Mouse (Mus musculus) CH12.LX (cell line): ENCODE data around the gene Mrps16.
A peak's percentile ranks its signal among the peaks of the same experiment; 100 is the strongest.

Source experiments
- CTCF ChIP-seq, 2 experiments: IDR thresholded peaks in 1 of 2; conservative IDR thresholded peaks in 1 of 2; 2 replicates each; pipeline ENCODE4 v1.5.1; 2011 to 2012; ENCODE audit warnings: low read depth in 2 of 2, low read length in 2 of 2, improper control_type of control experiment in 1 of 2, inconsistent platforms in 1 of 2, mild to moderate bottlenecking in 1 of 2, moderate library complexity in 1 of 2
- ELF1 ChIP-seq: IDR thresholded peaks from 2 replicates; pipeline ENCODE4 v1.6.1; 2014; ENCODE audit warnings: low read depth, mild to moderate bottlenecking, inconsistent platforms, low read length, improper control_type of control experiment
- ETS1 ChIP-seq: conservative IDR thresholded peaks from 2 replicates; pipeline ENCODE4 v1.6.1; 2012; ENCODE audit warnings: low read depth, mild to moderate bottlenecking, inconsistent platforms, low read length, improper control_type of control experiment, moderate library complexity
- MAZ ChIP-seq: IDR thresholded peaks from 2 replicates; pipeline ENCODE4 v1.6.1; 2012; ENCODE audit warnings: low read depth, mild to moderate bottlenecking, inconsistent platforms, low read length, improper control_type of control experiment, moderate library complexity
- MEF2A ChIP-seq: IDR thresholded peaks from 2 replicates; pipeline ENCODE4 v1.6.1; 2014; ENCODE audit warnings: low read depth, mild to moderate bottlenecking, inconsistent platforms, low read length, improper control_type of control experiment, borderline replicate concordance
- MXI1 ChIP-seq: IDR thresholded peaks from 2 replicates; pipeline ENCODE4 v1.6.1; 2011; ENCODE audit warnings: mild to moderate bottlenecking, low read depth, low read length, improper control_type of control experiment
- NELFE ChIP-seq: IDR thresholded peaks from 2 replicates; pipeline ENCODE4 v1.6.1; 2011; ENCODE audit warnings: low read depth, low read length, improper control_type of control experiment
- POLR2AphosphoS2 ChIP-seq: IDR thresholded peaks from 2 replicates; pipeline ENCODE4 v1.6.1; 2011; ENCODE audit warnings: low read depth, low read length, improper control_type of control experiment
- RCOR1 ChIP-seq: conservative IDR thresholded peaks from 2 replicates; pipeline ENCODE4 v1.6.1; 2012; ENCODE audit warnings: low read depth, mild to moderate bottlenecking, inconsistent platforms, low read length, improper control_type of control experiment
- USF1 ChIP-seq: IDR thresholded peaks from 2 replicates; pipeline ENCODE4 v1.6.1; 2014; ENCODE audit warnings: low read depth, mild to moderate bottlenecking, inconsistent platforms, low read length, improper control_type of control experiment

DNA sequence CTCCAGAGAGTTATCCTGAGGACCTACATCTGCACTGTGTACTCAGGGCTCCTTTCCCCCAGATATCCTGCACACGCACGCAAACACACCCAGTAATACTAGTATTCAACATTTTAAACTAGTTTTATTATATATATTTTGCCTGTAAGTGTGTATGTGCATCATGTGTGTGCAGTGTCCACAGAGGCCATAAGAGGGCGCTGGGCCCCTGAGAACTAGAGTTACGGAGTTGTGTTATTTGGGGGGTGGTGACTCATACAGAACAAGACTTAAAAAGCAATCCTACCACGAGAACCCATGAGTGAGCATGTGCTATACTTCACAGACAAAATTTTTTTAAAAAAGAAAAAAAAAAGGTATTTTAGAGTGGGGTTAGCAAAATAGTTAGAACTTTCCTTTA, 54.0 kb downstream of the Mrps16 start:
- no peak for TF ChIP-seq MEF2A
- no peak for TF ChIP-seq ETS1
- no peak for TF ChIP-seq ELF1
- 0 out of 4 replicates have a peak, but pooled peaks of 1 of the 2 experiments have one; percentile 23 for TF ChIP-seq CTCF (conservative IDR thresholded peaks at IDR 0.05 in 1 of 2, IDR thresholded peaks at IDR 0.05 in 1 of 2; ENCODE audit: low read depth in 2 of 2, low read length in 2 of 2)
- no peak for TF ChIP-seq MAZ
- no peak for TF ChIP-seq USF1
- TF ChIP-seq POLR2AphosphoS2: no peak
- TF ChIP-seq MXI1: no peak
- TF ChIP-seq RCOR1: no peak
- no peak for TF ChIP-seq NELFE
